Mouse (Mus musculus) embryonic facial prominence, embryonic 12.5 days (tissue): ENCODE measurements around the gene Zfp758. TPM values are rescaled to one million over a fixed set of nuclear protein-coding genes. Genes with fewer than 3 reads are reported as not detected.
"Not testable (repeated sequence)": the region's sequence is repeated elsewhere in the genome, so short reads cannot be mapped to it uniquely, and the experiment has no call there.

Experiments
- ATAC-seq: fragments of 200-750 bp; cut with Nextera tagmentation; 2 replicates; pipeline ENCODE4 v1.8.0; 2017; ENCODE audit not compliant: insufficient number of reproducible peaks, insufficient read depth, low FRiP score, low TSS enrichment
- H3K27ac ChIP-seq: fragments of 300-500 bp; sonication (generic); 2 replicates; pipeline ENCODE4 v1.5.1; 2016; ENCODE audit warnings: mild to moderate bottlenecking
- H3K27me3 ChIP-seq: fragments of 300-500 bp; sonication (generic); 2 replicates; pipeline ENCODE4 v1.6.1; 2016; ENCODE audit warnings: mild to moderate bottlenecking, moderate library complexity
- H3K36me3 ChIP-seq: fragments of 300-500 bp; sonication (generic); 2 replicates; pipeline ENCODE4 v1.6.1; 2016; ENCODE audit warnings: mild to moderate bottlenecking
- H3K4me1 ChIP-seq: fragments of 300-500 bp; sonication (generic); 2 replicates; pipeline ENCODE4 v1.6.1; 2016
- H3K4me2 ChIP-seq: fragments of 300-500 bp; sonication (generic); replicated peaks from 2 replicates; pipeline ENCODE4 v1.6.1; 2016; ENCODE audit warnings: mild to moderate bottlenecking, moderate library complexity
- H3K4me3 ChIP-seq: fragments of 300-500 bp; sonication (generic); 2 replicates; pipeline ENCODE4 v1.5.1; 2016; ENCODE audit warnings: mild to moderate bottlenecking
- H3K9ac ChIP-seq: fragments of 300-500 bp; sonication (generic); 2 replicates; pipeline ENCODE4 v1.6.1; 2016; ENCODE audit warnings: mild to moderate bottlenecking, moderate library complexity
- H3K9me3 ChIP-seq: fragments of 300-500 bp; sonication (generic); 2 replicates; pipeline ENCODE4 v1.6.1; 2016; ENCODE audit warnings: mild to moderate bottlenecking, moderate library complexity
- WGBS: fragments of 180-500 bp; shearing (Covaris S2); methylation state at CpG from one replicate; pipeline ENCODE4 v1.1.7; 2016; 5-methylcytosine and 5-hydroxymethylcytosine counted together
- polyA plus RNA-seq: library from polyadenylated mRNA; unstranded; fragments of >200 nt; fragmentation: Nextera tagmentation; extraction: Ambion mirVana; gene quantifications from 2 replicates; pipeline ENCODE4 v1.2.1, GENCODE M21; 2016

Zfp758 gene
- 9.7 and 10.5 TPM in 2 replicates for polyA plus RNA-seq

GRCm38 (mm10) chr17:22361101-22361781 lies at the start of gene Zfp758, which contains the start of gene Zfp944:
Gene Zfp758 (plus strand): TSS chr17:22361453.
Gene Zfp944 (minus strand): TSS chr17:22361400.
- ATAC-seq = peak; percentile 96
- Histone ChIP-seq H3K4me1 (peaks cover 14% of the 10 kb centered on the region), H3K9ac (peak within 1 kb of the TSS; percentile 72), H3K4me3 (peak within 1 kb of the TSS; percentile 60), H3K4me2 (peak within 1 kb of the TSS; percentile 52)
- not testable (repeated sequence) for H3K36me3 ChIP-seq, H3K27ac ChIP-seq, H3K9me3 ChIP-seq, H3K27me3 ChIP-seq
- under 1% methylated on average over 28 of the region's 43 CpGs for WGBS

- WGBS = 0% methylated on average over 3 of the region's 3 CpGs
- peak overlapping the region; percentile 52; the same call in 1 of the 2 replicates for H3K9ac ChIP-seq
- H3K4me3 ChIP-seq = peak overlapping the region; percentile 61
- not testable (repeated sequence) for H3K4me1 ChIP-seq, H3K9me3 ChIP-seq, H3K27me3 ChIP-seq, H3K36me3 ChIP-seq
- peak; percentile 59; the same call in 1 of the 2 replicates for ATAC-seq
- 0 out of 2 replicates have a peak overlapping the region, but pooled peaks have one; percentile 65 for H3K27ac ChIP-seq
- peak overlapping the region; percentile 52 for H3K4me2 ChIP-seq
These were observed 47.0 kb upstream of the Zfp758 start for GRCm38 (mm10) chr17:22314219-22314618.

GRCm38 (mm10) chr17:22314730-22315226 lies 46.5 kb upstream of the Zfp758 start, which contains the start of gene CT030661.1:
Gene CT030661.1 (minus strand): TSS chr17:22314837.
- Histone ChIP-seq H3K9ac (peak within 1 kb of the TSS; percentile 59), H3K27ac (peak within 1 kb of the TSS; percentile 65; the same call in 1 of the 2 replicates), H3K4me2 (peak within 1 kb of the TSS; percentile 52), H3K4me3 (peak within 1 kb of the TSS; percentile 61)
- peak; percentile 97 for ATAC-seq
- H3K4me1 ChIP-seq, H3K9me3 ChIP-seq, H3K36me3 ChIP-seq, H3K27me3 ChIP-seq: not testable (repeated sequence)
- under 1% methylated on average over 20 of the region's 20 CpGs for WGBS

GRCm38 (mm10) chr17:22315247-22315646 lies 46.0 kb upstream of the Zfp758 start:
- not testable (repeated sequence) for H3K9me3 ChIP-seq, H3K36me3 ChIP-seq, ATAC-seq, H3K27me3 ChIP-seq, H3K27ac ChIP-seq, H3K4me1 ChIP-seq
- H3K4me3 ChIP-seq = peak overlapping the region; percentile 61
- H3K4me2 ChIP-seq = peak overlapping the region; percentile 52
- peak overlapping the region; percentile 59 for H3K9ac ChIP-seq
- WGBS = 16% methylated on average over 2 of the region's 2 CpGs

GRCm38 (mm10) chr17:22352794-22353193 lies 8.5 kb upstream of the Zfp758 start:
- H3K4me3 ChIP-seq = no peak overlapping the region
- no peak for ATAC-seq
- peaks cover 14% of the 10 kb centered on the region; the same call in 1 of the 2 replicates for H3K36me3 ChIP-seq
- H3K27ac ChIP-seq = no peak overlapping the region
- H3K9ac ChIP-seq = no peak overlapping the region
- no peak overlapping the region for H3K4me2 ChIP-seq
- H3K9me3 ChIP-seq = no peaks in the 10 kb centered on the region
- no peaks in the 10 kb centered on the region for H3K27me3 ChIP-seq
- H3K4me1 ChIP-seq = no peaks in the 10 kb centered on the region

- 27% methylated on average over 5 of the region's 5 CpGs for WGBS
- Histone ChIP-seq H3K27ac (no peak overlapping the region), H3K4me1 (peaks cover 14% of the 10 kb centered on the region), H3K4me2 (peak overlapping the region; percentile 52), H3K9me3 (peaks cover 3% of the 10 kb centered on the region; the same call in 1 of the 2 replicates), H3K36me3 (peaks cover 8% of the 10 kb centered on the region; the same call in 1 of the 2 replicates), H3K9ac (peak overlapping the region; percentile 50; the same call in 1 of the 2 replicates), H3K4me3 (peak overlapping the region; percentile 60), H3K27me3 (no peaks in the 10 kb centered on the region)
- ATAC-seq = no peak
These were observed 681 bp upstream of the Zfp758 start for GRCm38 (mm10) chr17:22360572-22360971.

GRCm38 (mm10) chr17:22363895-22364294 lies 2.6 kb downstream of the Zfp758 start:
- H3K36me3 ChIP-seq = 0 out of 2 replicates have a peak, but pooled peaks cover 3% of the 10 kb centered on the region
- H3K4me1 ChIP-seq = peaks cover 14% of the 10 kb centered on the region
- peaks cover 3% of the 10 kb centered on the region; the same call in 1 of the 2 replicates for H3K9me3 ChIP-seq
- H3K4me3 ChIP-seq = no peak overlapping the region
- no peak overlapping the region for H3K27ac ChIP-seq
- no peak for ATAC-seq
- H3K27me3 ChIP-seq = no peaks in the 10 kb centered on the region
- no peak overlapping the region for H3K9ac ChIP-seq
- WGBS = 88% methylated on average over 3 of the region's 3 CpGs
- no peak overlapping the region for H3K4me2 ChIP-seq

- Histone ChIP-seq H3K27me3 (no peaks in the 10 kb centered on the region), H3K4me1 (no peaks in the 10 kb centered on the region), H3K27ac (no peak overlapping the region), H3K4me3 (no peak overlapping the region), H3K9ac (no peak overlapping the region), H3K9me3 (no peaks in the 10 kb centered on the region), H3K36me3 (no peaks in the 10 kb centered on the region), H3K4me2 (no peak overlapping the region)
- 77% methylated on average over 2 of the region's 2 CpGs for WGBS
- ATAC-seq = no peak
These were observed 49.5 kb downstream of the Zfp758 start for GRCm38 (mm10) chr17:22410756-22411155.

- Histone ChIP-seq H3K4me3 (no peak overlapping the region), H3K27ac (no peak overlapping the region), H3K4me1 (no peaks in the 10 kb centered on the region), H3K4me2 (no peak overlapping the region), H3K9me3 (no peaks in the 10 kb centered on the region), H3K27me3 (no peaks in the 10 kb centered on the region), H3K36me3 (no peaks in the 10 kb centered on the region), H3K9ac (no peak overlapping the region)
- no peak for ATAC-seq
- WGBS = under 1% methylated on average over 3 of the region's 3 CpGs
These were observed 56.3 kb downstream of the Zfp758 start for GRCm38 (mm10) chr17:22417510-22417909.

GRCm38 (mm10) chr17:22423952-22424617 lies 62.8 kb downstream of the Zfp758 start, which contains the start of gene Zfp946:
Gene Zfp946 (plus strand): TSS chr17:22424222.
- no peaks in the 10 kb centered on the region for H3K9me3 ChIP-seq

GRCm38 (mm10) chr17:22424636-22425354 lies 63.5 kb downstream of the Zfp758 start:
- no peaks in the 10 kb centered on the region for H3K9me3 ChIP-seq
- peak overlapping the region; percentile 82; the same call in 1 of the 2 replicates for H3K27ac ChIP-seq
- H3K4me1 ChIP-seq = 0 out of 2 replicates have a peak, but pooled peaks cover 4% of the 10 kb centered on the region
- peak overlapping the region; percentile 55 for H3K4me3 ChIP-seq
- peak overlapping the region; percentile 70 for H3K9ac ChIP-seq
- peak overlapping the region; percentile 51 for H3K4me2 ChIP-seq
- no peaks in the 10 kb centered on the region for H3K36me3 ChIP-seq
- WGBS = 5% methylated on average over 12 of the region's 12 CpGs
- no peaks in the 10 kb centered on the region for H3K27me3 ChIP-seq
- no peak for ATAC-seq

More at GRCm38 (mm10) chr17:22423952-22424617, 62.8 kb downstream of the Zfp758 start, which contains the start of gene Zfp946:
- WGBS = under 1% methylated on average over 29 of the region's 29 CpGs
- H3K27me3 ChIP-seq = no peaks in the 10 kb centered on the region
- peak within 1 kb of the TSS; percentile 51 for H3K4me2 ChIP-seq
- peak within 1 kb of the TSS; percentile 70 for H3K9ac ChIP-seq
- peak; percentile 97 for ATAC-seq
- H3K4me3 ChIP-seq = peak within 1 kb of the TSS; percentile 55
- 0 out of 2 replicates have a peak, but pooled peaks cover 4% of the 10 kb centered on the region for H3K4me1 ChIP-seq
- H3K27ac ChIP-seq = peak within 1 kb of the TSS; percentile 82
- no peaks in the 10 kb centered on the region for H3K36me3 ChIP-seq
